Mouse (Mus musculus): Measurements from ENCODE around the gene Cep112. TPM values are rescaled to one million over a fixed set of nuclear protein-coding genes. Genes with fewer than 3 reads are reported as not detected.

The Cep112 gene
- total RNA-seq, 1 experiment = 0.85 TPM

GRCm38 (mm10) chr11:108842765-108843164, 417.8 kb downstream of the Cep112 start:
- Histone ChIP-seq H3K9me3 (ENCODE audit: control insufficient read depth, insufficient read depth, low read depth, low read length) (no peaks in the 10 kb centered on the region), H3K9ac (ENCODE audit: insufficient read depth, low read depth, low read length, poor library complexity, severe bottlenecking) (no peak overlapping the region), H3K27ac (ENCODE audit: insufficient read depth, low read depth, low read length, poor library complexity, severe bottlenecking) (no peak overlapping the region), H3K36me3 (ENCODE audit: control insufficient read depth, insufficient read depth, low read length, poor library complexity, severe bottlenecking) (no peaks in the 10 kb centered on the region), H3K4me3 (ENCODE audit: insufficient read depth in 1 of 2, low read depth in 1 of 2, low read length in 2 of 2, poor library complexity in 1 of 2, severe bottlenecking in 1 of 2) (no peak overlapping the region), H3K4me1 (ENCODE audit: control insufficient read depth in 2 of 2, insufficient read depth in 2 of 2, low read length in 2 of 2, poor library complexity in 1 of 2) (no peaks in the 10 kb centered on the region)
- DNase-seq (ENCODE audit: low read depth, low spot score) = no peak
- TF ChIP-seq ZC3H11A (IDR thresholded peaks at IDR 0.05; ENCODE audit: borderline replicate concordance, low read depth, low read length) (no peak), ZNF384 (IDR thresholded peaks at IDR 0.05; ENCODE audit: low read depth, low read length) (no peak), MAFK (IDR thresholded peaks at IDR 0.05; ENCODE audit: insufficient read depth, low read depth, low read length) (no peak)
- in situ Hi-C loops (cut with MboI; ENCODE audit: low sequenced_read_pairs in 2 of 2, unreplicated experiment in 2 of 2) = no loop called here

- no peak overlapping the region for H3K4me3 ChIP-seq (ENCODE audit: insufficient read depth in 1 of 2, low read depth in 1 of 2, low read length in 2 of 2, poor library complexity in 1 of 2, severe bottlenecking in 1 of 2)
- H3K4me1 ChIP-seq (ENCODE audit: control insufficient read depth in 2 of 2, insufficient read depth in 2 of 2, low read length in 2 of 2, poor library complexity in 1 of 2) = no peaks in the 10 kb centered on the region
- H3K9me3 ChIP-seq (ENCODE audit: control insufficient read depth, insufficient read depth, low read depth, low read length) = no peaks in the 10 kb centered on the region
- no peak for TF ChIP-seq MAFK (IDR thresholded peaks at IDR 0.05; ENCODE audit: insufficient read depth, low read depth, low read length)
- TF ChIP-seq ZNF384 (IDR thresholded peaks at IDR 0.05; ENCODE audit: low read depth, low read length) = no peak
- no peak for TF ChIP-seq CHD2 (IDR thresholded peaks at IDR 0.05; ENCODE audit: low read depth, low read length)
- no peak for TF ChIP-seq HCFC1 (IDR thresholded peaks at IDR 0.05; ENCODE audit: borderline replicate concordance, insufficient read depth, low read length)
- no peak for TF ChIP-seq ZC3H11A (IDR thresholded peaks at IDR 0.05; ENCODE audit: borderline replicate concordance, low read depth, low read length)
- H3K27ac ChIP-seq (ENCODE audit: insufficient read depth, low read depth, low read length, poor library complexity, severe bottlenecking) = no peak overlapping the region
- no peak for DNase-seq (ENCODE audit: low read depth, low spot score)
- H3K9ac ChIP-seq (ENCODE audit: insufficient read depth, low read depth, low read length, poor library complexity, severe bottlenecking) = no peak overlapping the region
- H3K36me3 ChIP-seq (ENCODE audit: control insufficient read depth, insufficient read depth, low read length, poor library complexity, severe bottlenecking) = no peaks in the 10 kb centered on the region
- in situ Hi-C loops (cut with MboI; ENCODE audit: low sequenced_read_pairs in 2 of 2, unreplicated experiment in 2 of 2) = no loop called here
Measured at GRCm38 (mm10) chr11:108845971-108846370, 421.0 kb downstream of the Cep112 start.

GRCm38 (mm10) chr11:108846479-108846878, 421.5 kb downstream of the Cep112 start:
- Histone ChIP-seq H3K4me1 (ENCODE audit: control insufficient read depth in 2 of 2, insufficient read depth in 2 of 2, low read length in 2 of 2, poor library complexity in 1 of 2) (no peaks in the 10 kb centered on the region), H3K36me3 (ENCODE audit: control insufficient read depth, insufficient read depth, low read length, poor library complexity, severe bottlenecking) (no peaks in the 10 kb centered on the region), H3K4me3 (ENCODE audit: insufficient read depth in 1 of 2, low read depth in 1 of 2, low read length in 2 of 2, poor library complexity in 1 of 2, severe bottlenecking in 1 of 2) (no peak overlapping the region), H3K27ac (ENCODE audit: insufficient read depth, low read depth, low read length, poor library complexity, severe bottlenecking) (no peak overlapping the region), H3K9ac (ENCODE audit: insufficient read depth, low read depth, low read length, poor library complexity, severe bottlenecking) (no peak overlapping the region), H3K9me3 (ENCODE audit: control insufficient read depth, insufficient read depth, low read depth, low read length) (no peaks in the 10 kb centered on the region)
- in situ Hi-C loops (cut with MboI; ENCODE audit: low sequenced_read_pairs in 2 of 2, unreplicated experiment in 2 of 2) = no loop called here
- no peak for DNase-seq (ENCODE audit: low read depth, low spot score)
- TF ChIP-seq HCFC1 (IDR thresholded peaks at IDR 0.05; ENCODE audit: borderline replicate concordance, insufficient read depth, low read length) = no peak
- no peak for TF ChIP-seq ZNF384 (IDR thresholded peaks at IDR 0.05; ENCODE audit: low read depth, low read length)
- TF ChIP-seq MAFK (IDR thresholded peaks at IDR 0.05; ENCODE audit: insufficient read depth, low read depth, low read length) = no peak
- TF ChIP-seq ZC3H11A (IDR thresholded peaks at IDR 0.05; ENCODE audit: borderline replicate concordance, low read depth, low read length) = no peak
- no peak for TF ChIP-seq CHD2 (IDR thresholded peaks at IDR 0.05; ENCODE audit: low read depth, low read length)

GRCm38 (mm10) chr11:108851771-108852170, 426.8 kb downstream of the Cep112 start:
- H3K9ac ChIP-seq (ENCODE audit: insufficient read depth, low read depth, low read length, poor library complexity, severe bottlenecking) = no peak overlapping the region
- TF ChIP-seq HCFC1 (IDR thresholded peaks at IDR 0.05; ENCODE audit: borderline replicate concordance, insufficient read depth, low read length) (no peak), ZNF384 (IDR thresholded peaks at IDR 0.05; ENCODE audit: low read depth, low read length) (no peak), MAFK (IDR thresholded peaks at IDR 0.05; ENCODE audit: insufficient read depth, low read depth, low read length) (no peak), ZC3H11A (IDR thresholded peaks at IDR 0.05; ENCODE audit: borderline replicate concordance, low read depth, low read length) (no peak), CHD2 (IDR thresholded peaks at IDR 0.05; ENCODE audit: low read depth, low read length) (no peak)

GRCm38 (mm10) chr11:108857254-108857653, 432.3 kb downstream of the Cep112 start:
- H3K9ac ChIP-seq (ENCODE audit: insufficient read depth, low read depth, low read length, poor library complexity, severe bottlenecking) = no peak overlapping the region
- DNase-seq (ENCODE audit: low read depth, low spot score) = no peak
- no peaks in the 10 kb centered on the region for H3K36me3 ChIP-seq (ENCODE audit: control insufficient read depth, insufficient read depth, low read length, poor library complexity, severe bottlenecking)
- no peak for TF ChIP-seq CHD2 (IDR thresholded peaks at IDR 0.05; ENCODE audit: low read depth, low read length)
- no peak for TF ChIP-seq ZC3H11A (IDR thresholded peaks at IDR 0.05; ENCODE audit: borderline replicate concordance, low read depth, low read length)
- TF ChIP-seq MAFK (IDR thresholded peaks at IDR 0.05; ENCODE audit: insufficient read depth, low read depth, low read length) = no peak
- no peak for TF ChIP-seq HCFC1 (IDR thresholded peaks at IDR 0.05; ENCODE audit: borderline replicate concordance, insufficient read depth, low read length)
- TF ChIP-seq ZNF384 (IDR thresholded peaks at IDR 0.05; ENCODE audit: low read depth, low read length) = no peak
- in situ Hi-C loops (cut with MboI; ENCODE audit: low sequenced_read_pairs in 2 of 2, unreplicated experiment in 2 of 2) = no loop called here
- H3K4me1 ChIP-seq (ENCODE audit: control insufficient read depth in 2 of 2, insufficient read depth in 2 of 2, low read length in 2 of 2, poor library complexity in 1 of 2) = peaks cover 0 to 6% of the 10 kb centered on the region in 2 experiments; a peak in 1 of 4 replicates
- H3K4me3 ChIP-seq (ENCODE audit: insufficient read depth in 1 of 2, low read depth in 1 of 2, low read length in 2 of 2, poor library complexity in 1 of 2, severe bottlenecking in 1 of 2) = no peak overlapping the region
- no peaks in the 10 kb centered on the region for H3K9me3 ChIP-seq (ENCODE audit: control insufficient read depth, insufficient read depth, low read depth, low read length)
- H3K27ac ChIP-seq (ENCODE audit: insufficient read depth, low read depth, low read length, poor library complexity, severe bottlenecking) = no peak overlapping the region

More at GRCm38 (mm10) chr11:108851771-108852170, 426.8 kb downstream of the Cep112 start:
- no peak overlapping the region for H3K27ac ChIP-seq (ENCODE audit: insufficient read depth, low read depth, low read length, poor library complexity, severe bottlenecking)
- no peaks in the 10 kb centered on the region for H3K9me3 ChIP-seq (ENCODE audit: control insufficient read depth, insufficient read depth, low read depth, low read length)
- H3K36me3 ChIP-seq (ENCODE audit: control insufficient read depth, insufficient read depth, low read length, poor library complexity, severe bottlenecking) = no peaks in the 10 kb centered on the region
- H3K4me1 ChIP-seq (ENCODE audit: control insufficient read depth in 2 of 2, insufficient read depth in 2 of 2, low read length in 2 of 2, poor library complexity in 1 of 2) = no peaks in the 10 kb centered on the region
- H3K4me3 ChIP-seq (ENCODE audit: insufficient read depth in 1 of 2, low read depth in 1 of 2, low read length in 2 of 2, poor library complexity in 1 of 2, severe bottlenecking in 1 of 2) = no peak overlapping the region
- in situ Hi-C loops (cut with MboI; ENCODE audit: low sequenced_read_pairs in 2 of 2, unreplicated experiment in 2 of 2) = no loop called here
- DNase-seq (ENCODE audit: low read depth, low spot score) = no peak

All from ES-E14 (cell line).